Mouse (Mus musculus): Measurements from ENCODE around the gene Ralgps2. TPM values are rescaled to one million over a fixed set of nuclear protein-coding genes. Genes with fewer than 3 reads are reported as not detected.

Gene Ralgps2
- total RNA-seq (2012; rRNA removed): 40.6 and 58.2 TPM in 2 replicates

DNA sequence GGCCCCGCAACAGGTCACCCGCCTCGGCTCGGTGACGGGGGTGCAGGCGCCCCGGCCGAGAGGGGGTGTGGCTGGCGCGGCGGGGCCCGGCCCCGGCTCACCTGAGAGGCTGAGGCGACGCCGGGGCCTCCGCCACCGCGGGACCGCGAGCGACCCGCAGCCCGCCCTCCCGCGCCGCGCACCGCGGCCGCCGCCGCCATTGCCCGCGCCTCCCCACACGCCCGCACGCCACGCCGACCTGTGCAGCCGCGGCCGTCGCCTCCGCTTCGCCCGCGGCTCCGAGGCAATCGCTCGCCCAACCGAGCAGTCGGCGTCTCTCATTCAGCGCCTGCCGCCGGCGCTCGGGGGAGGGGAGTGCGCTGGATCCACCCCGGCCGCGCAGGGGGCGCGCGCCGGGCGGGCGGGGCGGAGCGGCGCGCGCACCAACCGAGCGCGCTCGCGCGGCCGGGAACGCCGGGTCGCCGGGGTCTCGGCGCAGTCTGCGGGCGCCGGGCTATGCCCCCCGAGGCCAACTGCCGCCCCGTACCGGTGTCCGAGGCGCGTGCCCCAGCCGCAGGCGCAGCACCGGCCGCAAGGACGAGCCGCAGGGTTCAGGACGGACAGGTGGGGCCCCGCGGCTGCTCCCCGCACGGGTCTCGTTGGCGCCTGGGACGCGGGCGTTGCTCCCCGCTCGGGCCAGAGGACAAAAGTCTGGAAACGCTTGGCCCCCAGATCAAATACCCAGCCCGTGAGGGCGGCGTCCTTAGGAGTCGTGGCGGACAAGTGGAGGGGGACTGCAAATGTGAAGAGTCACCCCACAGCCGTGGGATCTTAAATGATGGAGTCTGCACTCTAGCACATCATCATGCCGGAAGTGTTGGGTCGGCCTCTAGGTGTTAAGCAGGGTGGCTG lies at the start of gene Ralgps2:
Gene Ralgps2, minus strand, starts transcription at position 376 of the 891 bp plus-strand sequence.
- Histone ChIP-seq H3K27ac (ENCODE audit: insufficient read depth, low read depth, low read length, poor library complexity, severe bottlenecking) (peak within 1 kb of the TSS; percentile 83), H3K9ac (ENCODE audit: insufficient read depth, low read depth, low read length, poor library complexity, severe bottlenecking) (peak within 1 kb of the TSS; percentile 86), H3K4me3 (ENCODE audit: insufficient read depth in 1 of 2, low read depth in 1 of 2, low read length in 2 of 2, poor library complexity in 1 of 2, severe bottlenecking in 1 of 2) (peak within 1 kb of the TSS; percentile 95 to 100), H3K36me3 (ENCODE audit: control insufficient read depth, insufficient read depth, low read length, poor library complexity, severe bottlenecking) (no peaks in the 10 kb centered on the region), H3K4me1 (ENCODE audit: control insufficient read depth in 2 of 2, insufficient read depth in 2 of 2, low read length in 2 of 2, poor library complexity in 1 of 2) (peaks cover 2 to 3% of the 10 kb centered on the region in 2 experiments; a peak in 2 of 4 replicates), H3K9me3 (ENCODE audit: control insufficient read depth, insufficient read depth, low read depth, low read length) (no peaks in the 10 kb centered on the region)
- in situ Hi-C loops (cut with MboI; ENCODE audit: low sequenced_read_pairs in 2 of 2, unreplicated experiment in 2 of 2): no loop called here
- TF ChIP-seq ZC3H11A (IDR thresholded peaks at IDR 0.05; ENCODE audit: borderline replicate concordance, low read depth, low read length) (no peak), MAFK (IDR thresholded peaks at IDR 0.05; ENCODE audit: insufficient read depth, low read depth, low read length) (no peak), CHD2 (IDR thresholded peaks at IDR 0.05; ENCODE audit: low read depth, low read length) (no peak), HCFC1 (IDR thresholded peaks at IDR 0.05; ENCODE audit: borderline replicate concordance, insufficient read depth, low read length) (no peak), ZNF384 (IDR thresholded peaks at IDR 0.05; ENCODE audit: low read depth, low read length) (no peak)
- no peak for DNase-seq (ENCODE audit: low read depth, low spot score)

DNA sequence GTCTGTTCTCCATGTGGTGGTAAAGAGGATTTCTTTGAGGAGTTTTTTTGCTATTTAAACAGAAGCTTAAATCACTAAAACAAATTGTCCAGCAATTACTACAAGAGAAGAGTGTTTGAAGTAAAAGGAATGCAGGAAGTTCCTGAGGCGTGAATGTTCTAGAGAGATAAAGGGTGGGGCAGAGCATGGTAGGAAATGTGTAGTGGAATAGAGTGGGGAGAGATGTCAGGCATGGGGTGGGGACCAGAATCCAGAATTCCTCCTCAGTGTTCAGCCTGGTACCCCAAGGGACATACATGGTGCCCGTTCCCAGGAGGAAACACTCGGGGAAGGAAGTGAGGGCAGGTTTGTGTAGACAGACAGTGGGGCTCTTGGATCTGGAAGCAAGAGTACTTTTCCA lies 48.1 kb upstream of the Ralgps2 start:
- TF ChIP-seq HCFC1 (IDR thresholded peaks at IDR 0.05; ENCODE audit: borderline replicate concordance, insufficient read depth, low read length) (no peak), MAFK (IDR thresholded peaks at IDR 0.05; ENCODE audit: insufficient read depth, low read depth, low read length) (no peak), ZNF384 (IDR thresholded peaks at IDR 0.05; ENCODE audit: low read depth, low read length) (no peak), ZC3H11A (IDR thresholded peaks at IDR 0.05; ENCODE audit: borderline replicate concordance, low read depth, low read length) (no peak), CHD2 (IDR thresholded peaks at IDR 0.05; ENCODE audit: low read depth, low read length) (no peak)
- Histone ChIP-seq H3K4me3 (ENCODE audit: insufficient read depth in 1 of 2, low read depth in 1 of 2, low read length in 2 of 2, poor library complexity in 1 of 2, severe bottlenecking in 1 of 2) (no peak overlapping the region), H3K9ac (ENCODE audit: insufficient read depth, low read depth, low read length, poor library complexity, severe bottlenecking) (no peak overlapping the region), H3K36me3 (ENCODE audit: control insufficient read depth, insufficient read depth, low read length, poor library complexity, severe bottlenecking) (no peaks in the 10 kb centered on the region), H3K27ac (ENCODE audit: insufficient read depth, low read depth, low read length, poor library complexity, severe bottlenecking) (no peak overlapping the region), H3K4me1 (ENCODE audit: control insufficient read depth in 2 of 2, insufficient read depth in 2 of 2, low read length in 2 of 2, poor library complexity in 1 of 2) (peaks cover 2% of the 10 kb centered on the region in 2 experiments; a peak in 2 of 4 replicates), H3K9me3 (ENCODE audit: control insufficient read depth, insufficient read depth, low read depth, low read length) (no peaks in the 10 kb centered on the region)
- DNase-seq (ENCODE audit: low read depth, low spot score): no peak
- in situ Hi-C loops (cut with MboI; ENCODE audit: low sequenced_read_pairs in 2 of 2, unreplicated experiment in 2 of 2): no loop called here

DNA sequence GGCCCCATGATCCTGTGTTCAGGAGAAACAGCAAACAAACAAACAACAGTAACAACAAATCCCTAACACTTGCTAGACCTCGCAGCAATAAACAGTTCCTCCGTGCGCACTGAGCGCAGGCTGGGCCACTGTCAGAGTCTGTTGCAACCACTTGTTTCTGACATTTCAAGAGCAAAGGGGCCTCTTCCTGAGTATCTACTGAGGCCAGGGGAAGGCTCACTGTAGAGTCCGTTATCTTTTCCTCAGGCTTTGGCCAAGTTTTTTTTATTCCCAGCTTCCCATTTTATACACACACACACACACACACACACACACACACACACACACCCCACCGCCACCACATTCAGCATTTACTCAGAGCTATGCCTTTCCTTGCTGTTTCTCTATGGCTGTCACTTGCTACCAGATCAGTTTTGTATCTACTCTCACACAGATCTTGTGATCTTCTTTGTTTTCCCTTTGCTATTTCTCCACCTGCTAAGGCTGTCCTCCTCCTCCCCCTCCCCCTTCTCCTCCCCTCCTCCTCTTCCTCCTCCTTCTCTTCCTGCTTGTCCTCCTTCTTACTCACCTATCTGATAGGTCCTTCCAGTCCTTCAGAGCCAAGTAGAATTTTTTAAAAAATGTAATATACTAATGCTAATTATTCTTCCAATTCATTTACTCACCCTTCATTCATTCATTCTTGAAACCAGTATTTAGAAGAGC lies 47.4 kb upstream of the Ralgps2 start:
- in situ Hi-C loops (cut with MboI; ENCODE audit: low sequenced_read_pairs in 2 of 2, unreplicated experiment in 2 of 2): no loop called here
- Histone ChIP-seq H3K9me3 (ENCODE audit: control insufficient read depth, insufficient read depth, low read depth, low read length) (no peaks in the 10 kb centered on the region), H3K27ac (ENCODE audit: insufficient read depth, low read depth, low read length, poor library complexity, severe bottlenecking) (no peak overlapping the region), H3K36me3 (ENCODE audit: control insufficient read depth, insufficient read depth, low read length, poor library complexity, severe bottlenecking) (no peaks in the 10 kb centered on the region), H3K9ac (ENCODE audit: insufficient read depth, low read depth, low read length, poor library complexity, severe bottlenecking) (no peak overlapping the region), H3K4me1 (ENCODE audit: control insufficient read depth in 2 of 2, insufficient read depth in 2 of 2, low read length in 2 of 2, poor library complexity in 1 of 2) (peaks cover under 1 to 2% of the 10 kb centered on the region in 2 experiments; a peak in 1 of 4 replicates), H3K4me3 (ENCODE audit: insufficient read depth in 1 of 2, low read depth in 1 of 2, low read length in 2 of 2, poor library complexity in 1 of 2, severe bottlenecking in 1 of 2) (no peak overlapping the region)
- TF ChIP-seq ZC3H11A (IDR thresholded peaks at IDR 0.05; ENCODE audit: borderline replicate concordance, low read depth, low read length) (no peak), ZNF384 (IDR thresholded peaks at IDR 0.05; ENCODE audit: low read depth, low read length) (no peak), MAFK (IDR thresholded peaks at IDR 0.05; ENCODE audit: insufficient read depth, low read depth, low read length) (no peak), CHD2 (IDR thresholded peaks at IDR 0.05; ENCODE audit: low read depth, low read length) (no peak), HCFC1 (IDR thresholded peaks at IDR 0.05; ENCODE audit: borderline replicate concordance, insufficient read depth, low read length) (no peak)
- DNase-seq (ENCODE audit: low read depth, low spot score): no peak

DNA sequence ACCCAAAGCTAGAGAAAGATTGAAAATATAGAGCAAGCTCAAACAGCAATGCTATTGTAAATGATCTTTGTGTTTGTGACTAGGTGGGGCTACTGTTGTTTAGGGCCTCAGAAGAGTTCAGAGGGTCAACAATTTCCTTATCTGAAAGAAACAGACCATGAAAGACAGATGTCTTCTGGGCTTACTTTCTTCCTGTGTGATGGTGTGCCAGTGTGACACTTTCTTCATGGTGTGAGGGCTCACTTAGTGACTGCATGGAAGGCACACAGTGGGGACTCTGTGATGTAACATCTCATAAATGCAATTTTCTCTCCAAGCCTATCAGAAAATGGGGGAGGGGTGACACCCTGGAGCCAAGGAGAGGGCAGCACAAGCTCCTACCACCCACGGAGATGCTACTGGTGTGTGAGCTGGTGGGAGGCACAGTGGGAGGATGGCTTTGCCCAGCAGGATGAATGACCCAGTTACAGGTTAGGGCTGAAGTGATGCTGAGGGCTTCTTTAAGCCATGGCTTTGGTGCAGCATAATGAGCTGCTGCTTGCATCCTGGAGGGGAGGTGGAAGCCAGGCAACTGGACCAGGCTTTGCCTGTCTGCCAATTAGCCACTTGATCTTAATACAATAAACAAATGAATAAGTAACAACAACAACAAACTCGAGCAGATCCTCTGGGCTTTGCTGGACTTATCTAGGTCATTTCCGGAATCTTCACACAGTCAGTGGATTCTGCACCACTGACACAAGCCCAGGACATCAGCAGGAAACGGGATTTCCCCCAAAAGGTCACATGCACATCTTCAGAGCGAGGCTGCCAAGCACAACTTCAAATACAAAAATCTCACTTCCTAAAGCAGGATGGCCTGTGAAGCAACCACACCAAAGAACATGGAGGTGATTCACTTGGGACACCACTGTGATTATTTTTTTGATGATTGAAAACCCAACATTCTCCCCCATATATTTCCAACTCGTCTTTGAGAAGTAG lies 46.5 kb upstream of the Ralgps2 start:
- Histone ChIP-seq H3K4me1 (ENCODE audit: control insufficient read depth in 2 of 2, insufficient read depth in 2 of 2, low read length in 2 of 2, poor library complexity in 1 of 2) (peaks cover 0 to 2% of the 10 kb centered on the region in 2 experiments; a peak in 1 of 4 replicates), H3K9ac (ENCODE audit: insufficient read depth, low read depth, low read length, poor library complexity, severe bottlenecking) (no peak overlapping the region), H3K36me3 (ENCODE audit: control insufficient read depth, insufficient read depth, low read length, poor library complexity, severe bottlenecking) (no peaks in the 10 kb centered on the region), H3K4me3 (ENCODE audit: insufficient read depth in 1 of 2, low read depth in 1 of 2, low read length in 2 of 2, poor library complexity in 1 of 2, severe bottlenecking in 1 of 2) (no peak overlapping the region), H3K9me3 (ENCODE audit: control insufficient read depth, insufficient read depth, low read depth, low read length) (no peaks in the 10 kb centered on the region), H3K27ac (ENCODE audit: insufficient read depth, low read depth, low read length, poor library complexity, severe bottlenecking) (no peak overlapping the region)
- in situ Hi-C loops (cut with MboI; ENCODE audit: low sequenced_read_pairs in 2 of 2, unreplicated experiment in 2 of 2): no loop called here
- DNase-seq (ENCODE audit: low read depth, low spot score): no peak
- TF ChIP-seq ZC3H11A (IDR thresholded peaks at IDR 0.05; ENCODE audit: borderline replicate concordance, low read depth, low read length) (no peak), MAFK (IDR thresholded peaks at IDR 0.05; ENCODE audit: insufficient read depth, low read depth, low read length) (no peak), HCFC1 (IDR thresholded peaks at IDR 0.05; ENCODE audit: borderline replicate concordance, insufficient read depth, low read length) (no peak), CHD2 (IDR thresholded peaks at IDR 0.05; ENCODE audit: low read depth, low read length) (no peak), ZNF384 (IDR thresholded peaks at IDR 0.05; ENCODE audit: low read depth, low read length) (no peak)

Measured in ES-E14 (cell line).